Mouse (Mus musculus) spleen, adult 18-20 months (tissue): ENCODE data around the gene Klb.
"Not testable (repeated sequence)": the region's sequence is repeated elsewhere in the genome, so short reads cannot be mapped to it uniquely, and the experiment has no call there.

Experiments used
- DNase-seq, 2 experiments: peaks; one replicate each; pipeline ENCODE4 v3.0.0; 2022; ENCODE audit warnings: mixed read lengths in 2 of 2

Gene Klb

DNA sequence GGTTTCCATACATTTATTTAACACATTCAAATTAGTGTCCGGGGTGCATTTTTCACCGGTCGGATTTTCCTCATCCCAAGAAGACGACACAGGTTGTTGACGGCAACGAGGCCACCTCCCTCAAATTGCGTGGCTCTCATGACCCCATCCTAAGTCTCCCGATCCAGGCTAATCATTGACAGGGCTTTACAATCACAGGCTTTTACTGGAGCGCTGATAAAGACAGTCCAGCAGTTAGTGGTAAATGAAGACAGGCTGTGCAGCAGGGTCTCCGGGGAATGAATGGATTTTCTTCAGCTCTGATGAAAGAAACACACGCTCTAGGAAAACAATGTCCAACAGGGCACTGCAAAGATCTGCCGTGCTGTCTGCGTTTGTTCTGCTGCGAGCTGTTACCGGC lies at the start of gene Klb:
Gene Klb (plus strand): TSS at position 147 of the 400 bp plus-strand sequence.
- no peak for DNase-seq

DNA sequence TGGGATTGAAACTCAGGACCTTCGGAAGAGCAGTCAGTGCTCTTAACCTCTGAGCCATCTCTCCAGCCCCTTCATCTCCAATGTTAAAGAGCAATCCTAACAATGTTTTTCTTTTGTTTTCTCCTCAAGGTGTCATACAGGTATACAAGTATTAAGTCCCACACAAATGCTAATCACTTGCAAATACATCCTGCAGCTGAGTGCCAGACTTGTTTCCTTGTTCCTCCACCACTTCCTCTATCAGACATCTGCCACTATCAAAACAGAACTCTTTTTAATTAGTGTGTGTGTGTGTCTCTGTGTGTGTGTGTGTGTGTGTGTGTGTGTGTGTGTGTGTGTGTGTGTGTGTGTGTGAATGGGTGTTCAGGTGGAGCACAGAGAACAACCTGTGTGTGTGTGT lies 48.5 kb upstream of the Klb start:
- not testable (repeated sequence) for DNase-seq

DNA sequence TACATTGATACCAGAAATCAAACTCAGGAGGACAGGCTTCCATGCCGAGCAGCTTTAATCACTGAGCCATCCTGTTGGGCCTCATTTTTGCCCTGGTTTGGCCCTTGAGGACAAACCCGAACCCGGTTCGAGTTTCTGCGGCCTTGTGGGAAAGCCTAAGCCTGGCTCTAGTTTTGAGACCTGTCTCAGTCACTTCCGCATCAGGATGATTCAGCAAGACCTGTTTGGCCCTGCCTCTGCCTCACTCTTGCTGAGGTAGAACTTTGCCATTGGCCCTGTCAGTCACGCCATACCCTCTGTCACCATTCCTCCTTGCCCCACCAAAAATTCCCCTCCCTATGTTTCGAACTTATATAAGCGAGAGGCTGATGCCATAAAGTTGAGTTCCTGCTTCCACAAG lies 48.0 kb upstream of the Klb start:
- DNase-seq: no peak

DNA sequence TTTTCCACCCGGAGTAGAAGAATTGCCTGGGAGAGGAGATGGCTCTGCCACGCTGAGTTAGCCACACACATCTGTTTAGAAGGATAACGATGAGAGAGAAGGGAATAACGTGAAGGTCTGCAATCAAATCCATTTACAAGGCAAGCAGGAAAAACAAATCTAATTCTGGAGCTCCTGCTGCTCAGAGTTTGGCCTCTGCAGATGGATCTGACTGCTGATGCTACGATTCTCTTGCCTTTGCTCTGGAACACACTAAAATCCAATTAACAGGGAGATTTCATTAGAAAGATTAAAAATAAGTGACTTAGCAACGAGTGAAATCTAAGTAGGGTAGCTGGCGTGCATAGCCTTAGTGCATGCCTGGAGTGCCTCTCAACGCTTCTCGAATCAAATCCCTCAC lies 42.6 kb upstream of the Klb start:
- no peak for DNase-seq

DNA sequence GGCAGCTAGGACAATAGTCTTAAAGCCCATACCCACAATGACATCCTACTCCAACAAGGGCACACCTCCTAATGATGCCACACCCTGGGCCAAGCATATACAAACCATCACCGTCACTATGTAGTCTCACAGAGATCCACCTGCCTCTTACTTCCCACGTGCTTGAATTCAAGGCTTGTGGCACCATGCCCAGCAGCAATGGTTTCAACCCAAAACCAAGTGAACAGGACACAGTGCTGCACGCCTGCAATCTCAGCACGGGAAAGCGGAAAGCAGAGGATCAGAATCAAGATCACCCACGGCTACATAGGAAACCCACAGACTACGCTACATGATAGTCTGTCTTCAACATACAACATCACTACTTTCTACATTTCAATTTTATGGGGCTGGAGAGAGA lies 39.9 kb upstream of the Klb start:
- DNase-seq: no peak

DNA sequence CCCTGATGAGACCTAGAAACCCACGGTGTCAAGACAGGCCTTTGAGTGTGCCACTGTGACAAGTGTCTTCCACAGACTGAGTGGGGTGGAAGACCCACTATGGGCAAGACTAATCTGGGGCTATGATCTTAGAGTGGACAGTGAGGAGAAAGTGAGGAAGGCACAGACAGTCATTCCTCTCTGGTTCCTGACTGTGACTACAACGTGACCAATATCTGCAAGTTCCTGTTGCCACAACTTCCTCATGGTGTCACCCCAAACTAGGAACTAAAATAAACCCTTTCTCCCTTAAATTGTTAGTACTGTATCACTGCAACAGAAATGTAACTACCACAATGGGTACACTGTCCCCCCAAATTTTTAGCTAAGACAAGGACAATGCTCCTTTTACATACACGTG lies 39.2 kb upstream of the Klb start:
- DNase-seq: no peak

DNA sequence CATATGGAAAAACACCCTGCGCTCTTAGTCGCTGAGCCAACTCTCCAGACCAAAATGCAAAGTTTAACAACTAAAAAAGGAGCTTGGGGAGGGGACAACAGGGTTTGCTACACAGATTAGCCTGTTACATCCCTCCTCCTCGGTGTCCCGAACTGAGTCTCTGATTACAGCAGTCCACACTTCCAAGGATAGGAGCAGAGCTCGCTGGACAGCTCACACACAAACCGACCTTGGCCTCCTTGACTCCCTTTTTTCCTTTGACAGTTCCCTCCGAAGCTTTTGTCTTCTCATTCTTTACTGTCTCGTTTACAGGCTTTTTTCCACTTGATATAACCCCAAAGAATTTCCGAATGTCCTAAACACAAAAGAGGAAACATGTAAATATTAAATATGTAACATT lies 28.9 kb upstream of the Klb start:
- DNase-seq: no peak

DNA sequence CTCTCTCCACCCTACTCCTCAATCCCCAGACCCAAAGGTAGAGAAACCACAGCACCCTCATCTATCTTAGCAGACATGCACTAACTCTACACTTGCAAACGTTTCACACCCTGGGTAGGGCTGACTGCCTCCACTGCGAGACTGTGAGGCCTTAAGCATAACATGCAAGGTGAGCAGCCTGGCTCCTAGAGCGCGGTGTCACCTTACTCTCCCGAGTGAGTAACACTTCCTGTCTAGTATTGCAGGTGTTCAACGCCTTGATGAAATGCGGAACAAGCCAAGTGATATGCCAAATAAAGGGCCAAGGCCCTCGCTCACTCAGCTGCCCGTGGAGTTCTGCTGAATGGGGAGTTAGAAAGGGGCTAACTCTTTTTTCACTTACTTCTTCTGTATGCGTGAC lies 25.9 kb upstream of the Klb start:
- peak; percentile 44 to 52 for DNase-seq

DNA sequence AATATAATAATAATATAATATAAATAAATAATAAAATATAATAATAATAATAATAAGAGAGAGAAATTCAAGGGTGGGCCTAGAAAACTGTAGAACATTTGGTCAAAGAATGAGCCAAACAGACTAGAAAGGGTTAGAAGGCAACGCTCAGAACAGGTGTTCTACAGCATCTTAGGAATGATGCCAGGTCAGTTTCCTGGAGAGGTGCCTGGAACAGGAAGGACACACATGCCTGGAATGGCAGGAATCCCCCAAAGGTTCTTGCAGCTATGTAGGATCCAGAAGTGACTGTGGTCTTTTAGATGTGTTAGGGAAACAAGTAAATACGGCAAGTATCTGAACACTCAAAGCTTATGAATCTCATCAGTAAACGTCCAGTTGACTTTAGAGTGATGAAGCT lies 23.8 kb upstream of the Klb start:
- no peak for DNase-seq

DNA sequence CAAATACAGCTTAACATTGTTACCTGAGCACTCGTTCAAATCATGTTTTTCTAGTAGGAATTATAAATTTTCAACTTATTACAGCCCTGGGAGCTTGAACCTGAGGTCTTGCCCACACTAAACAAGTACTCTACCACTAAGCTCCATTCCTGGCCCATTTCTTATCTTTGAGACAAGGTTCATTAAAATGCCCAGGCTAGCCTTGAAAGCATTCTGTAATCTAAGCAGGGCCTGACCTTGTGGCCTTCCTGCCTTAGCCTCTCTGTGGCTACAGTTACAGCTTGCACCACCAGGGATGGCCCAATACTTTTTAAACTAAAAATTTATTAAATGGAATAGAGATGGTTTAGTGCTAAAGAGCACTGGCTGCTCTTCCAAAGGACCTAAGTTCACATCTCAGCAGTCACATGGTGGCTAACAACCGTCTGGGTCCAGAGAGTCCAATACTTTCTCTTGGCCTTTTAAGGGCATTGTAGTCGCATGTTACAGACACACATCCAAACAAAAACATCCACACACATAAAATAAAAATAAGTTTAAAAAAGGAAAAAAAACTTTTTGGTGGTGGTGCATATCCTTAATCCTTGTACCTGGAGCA lies 23.3 kb upstream of the Klb start:
- no peak for DNase-seq

DNA sequence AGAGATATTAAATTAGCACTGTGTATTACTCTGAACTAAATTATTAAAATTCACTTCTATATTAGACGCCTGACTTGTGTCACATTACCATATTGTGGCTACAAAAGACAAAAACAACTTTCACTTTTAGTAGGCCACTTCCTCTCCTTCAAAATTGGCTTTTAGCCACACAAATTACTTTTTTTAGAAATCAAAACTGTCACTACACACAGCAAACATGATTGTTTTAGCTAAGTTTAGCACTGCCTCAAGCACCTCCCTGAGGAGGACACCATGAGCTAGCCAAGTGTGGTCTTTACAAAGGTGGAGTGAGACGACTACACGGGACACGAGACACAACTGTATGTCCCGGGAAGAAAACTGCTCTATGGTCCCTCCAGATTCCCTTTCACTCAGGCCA lies 21.9 kb upstream of the Klb start:
- DNase-seq: peak in 1 of 2 experiments; percentile 31

DNA sequence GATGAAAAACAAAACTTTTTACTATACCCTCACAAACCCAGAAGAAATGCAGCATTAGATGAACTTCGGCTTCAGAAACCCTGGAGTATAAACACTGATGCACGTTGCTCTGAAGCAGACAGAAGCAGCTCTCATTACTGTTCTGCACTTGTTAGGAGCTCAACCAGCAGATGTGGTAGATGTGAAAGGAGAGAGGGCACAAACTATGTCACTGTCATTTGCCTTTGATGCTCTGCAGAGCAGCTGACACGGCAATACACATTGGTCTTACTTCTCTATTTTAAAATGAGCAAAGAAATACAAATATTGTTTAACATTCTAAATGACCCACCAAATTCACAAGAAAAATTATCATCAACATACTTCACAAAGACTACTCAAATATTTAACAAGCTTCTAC lies 18.1 kb upstream of the Klb start:
- DNase-seq: no peak

DNA sequence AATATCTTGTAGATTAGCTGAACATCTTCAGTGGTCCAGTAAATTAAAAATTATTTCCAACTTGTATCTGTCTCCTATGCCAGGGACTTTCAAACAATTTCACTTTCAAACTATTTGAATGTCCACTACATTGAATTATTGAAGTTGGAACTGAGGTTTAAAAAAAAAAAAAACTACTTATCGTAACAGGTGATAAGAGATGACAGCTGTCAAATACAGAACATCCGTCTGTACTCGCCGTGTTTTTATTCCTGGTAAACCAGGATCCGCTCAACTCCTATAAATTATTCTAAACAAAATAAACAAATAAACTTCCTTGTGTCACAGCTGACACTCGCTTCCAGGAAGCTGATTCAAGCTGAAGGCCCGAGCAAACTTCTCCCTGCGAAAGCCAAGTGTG lies 13.3 kb upstream of the Klb start:
- DNase-seq: no peak

DNA sequence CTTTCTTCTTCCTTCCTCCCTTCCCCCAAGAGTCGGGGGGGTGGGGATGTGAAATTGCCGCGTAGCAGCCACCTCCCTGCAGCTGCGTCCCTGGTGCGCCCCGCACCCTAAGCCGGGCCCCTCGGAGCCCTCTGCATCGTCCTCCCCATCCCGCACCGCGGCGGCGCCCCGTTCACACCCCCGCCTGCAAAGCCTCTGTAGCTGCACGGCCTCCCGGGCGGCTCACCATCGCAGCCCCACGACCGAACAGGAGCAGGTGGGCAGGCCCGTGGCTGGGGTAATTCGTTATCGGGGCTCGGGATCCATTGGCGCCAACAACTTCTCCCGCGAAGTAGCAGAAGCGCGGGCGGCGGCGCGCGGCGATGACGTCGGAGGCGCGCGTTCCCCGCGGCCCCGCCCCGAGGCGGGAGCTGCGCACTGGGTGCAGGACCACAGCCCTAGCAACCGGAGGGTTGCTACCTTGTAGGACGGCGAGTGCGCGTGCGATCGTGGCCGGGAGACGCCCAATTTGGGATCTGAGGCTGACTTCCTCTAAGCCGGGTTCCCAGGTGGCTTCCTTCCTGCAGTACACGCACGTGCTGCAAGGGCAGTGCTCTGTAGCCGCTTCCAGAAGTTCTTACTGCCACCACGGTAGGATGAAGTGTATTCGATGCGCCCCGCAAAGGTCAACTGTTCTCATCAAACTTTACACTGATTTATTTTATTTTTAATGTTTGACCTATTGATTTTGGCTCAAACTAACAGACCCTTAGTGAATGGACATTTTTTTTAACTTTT lies 12.6 kb upstream of the Klb start, which contains the start of gene Rfc1:
Gene Rfc1 (minus strand): TSS at position 373 of the 777 bp plus-strand sequence.
- DNase-seq: peak; percentile 79 to 85

DNA sequence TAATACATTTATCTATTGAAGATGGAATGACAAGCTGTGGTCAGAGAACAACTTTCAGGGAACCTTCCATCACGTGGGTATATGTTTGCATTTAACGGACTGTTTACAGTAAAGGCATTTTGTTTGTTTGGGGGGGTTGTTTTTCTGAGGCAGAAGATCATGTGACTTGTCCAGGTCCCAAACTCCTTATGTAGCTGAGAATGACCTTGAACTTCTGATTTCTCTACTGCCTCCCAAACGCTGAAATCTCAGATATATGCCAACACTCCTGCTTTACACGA lies 12.1 kb upstream of the Klb start:
- DNase-seq: no peak

DNA sequence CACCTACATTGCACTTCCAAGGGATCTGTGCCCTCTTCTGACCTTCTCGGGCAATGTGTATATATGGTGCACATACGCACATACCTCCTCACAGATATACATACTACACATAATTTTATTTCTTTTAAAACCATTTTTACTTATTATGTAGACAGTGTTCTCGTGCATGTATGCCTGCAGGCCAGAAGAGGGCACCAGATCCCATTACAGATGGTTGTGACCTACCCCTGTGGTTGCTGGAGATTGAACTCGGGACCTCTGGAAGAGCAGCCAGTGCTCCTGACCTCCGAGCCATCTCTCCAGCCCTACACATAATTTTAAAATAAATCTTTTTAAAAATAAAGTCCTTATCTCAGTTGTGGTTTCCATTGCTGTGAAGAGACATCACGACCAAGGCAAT lies 9.7 kb upstream of the Klb start:
- no peak for DNase-seq

DNA sequence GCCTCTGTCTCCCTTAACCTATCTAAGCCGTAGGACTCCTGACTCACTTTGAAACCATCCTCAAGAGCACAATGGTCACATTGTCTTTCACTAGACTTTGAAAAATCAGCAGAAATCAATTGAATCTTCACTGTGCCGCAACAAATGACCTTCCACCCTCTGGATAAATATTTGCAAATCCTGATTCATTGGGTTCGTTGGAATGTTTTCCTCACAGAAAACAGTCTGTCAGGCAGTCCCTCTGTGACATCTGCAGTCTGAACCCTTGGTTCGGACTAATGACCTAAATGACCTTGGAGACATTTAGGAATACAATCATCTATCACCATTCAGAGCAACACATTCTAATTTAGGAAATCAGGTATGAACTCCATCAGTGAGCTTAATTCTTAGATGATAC lies 7.9 kb upstream of the Klb start:
- DNase-seq: no peak

DNA sequence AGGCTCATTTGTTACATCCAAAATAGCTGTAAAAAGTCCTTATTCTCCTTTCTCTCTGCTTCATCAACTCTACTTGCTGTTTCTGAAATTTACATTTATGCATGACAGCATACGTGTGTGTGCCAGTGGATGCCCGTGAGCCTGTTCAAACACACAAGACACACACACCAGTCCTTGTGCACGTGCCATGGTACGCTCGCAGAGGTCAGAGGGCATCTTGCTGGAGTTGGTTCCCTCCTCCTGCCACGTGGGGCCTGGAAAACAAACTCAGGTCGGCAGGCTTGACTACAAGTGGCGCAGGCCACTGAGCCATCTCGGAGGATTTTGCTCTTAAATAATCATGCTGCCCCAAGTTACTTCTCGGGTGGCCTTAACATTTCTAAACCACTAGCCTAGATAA lies 2.4 kb downstream of the Klb start:
- no peak for DNase-seq

DNA sequence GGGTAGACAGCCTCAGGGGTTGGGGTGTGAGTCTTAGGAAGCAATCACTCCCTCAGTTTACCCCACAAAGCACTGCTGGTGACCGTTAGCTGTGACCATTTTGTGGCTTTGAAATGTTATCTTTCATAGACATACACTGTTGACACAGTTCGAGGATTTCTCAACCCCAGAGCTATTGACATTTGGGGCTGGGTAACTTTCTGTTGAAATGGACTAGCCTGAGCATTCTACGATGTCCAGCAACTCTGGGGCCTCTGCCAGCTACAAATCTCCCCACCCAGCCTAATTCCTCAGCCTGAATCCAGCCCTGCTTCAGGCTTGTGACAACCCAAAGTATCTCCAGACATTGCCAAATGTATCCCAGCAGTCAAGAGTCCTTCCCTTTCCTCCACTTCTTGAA lies 6.0 kb downstream of the Klb start:
- DNase-seq: no peak

DNA sequence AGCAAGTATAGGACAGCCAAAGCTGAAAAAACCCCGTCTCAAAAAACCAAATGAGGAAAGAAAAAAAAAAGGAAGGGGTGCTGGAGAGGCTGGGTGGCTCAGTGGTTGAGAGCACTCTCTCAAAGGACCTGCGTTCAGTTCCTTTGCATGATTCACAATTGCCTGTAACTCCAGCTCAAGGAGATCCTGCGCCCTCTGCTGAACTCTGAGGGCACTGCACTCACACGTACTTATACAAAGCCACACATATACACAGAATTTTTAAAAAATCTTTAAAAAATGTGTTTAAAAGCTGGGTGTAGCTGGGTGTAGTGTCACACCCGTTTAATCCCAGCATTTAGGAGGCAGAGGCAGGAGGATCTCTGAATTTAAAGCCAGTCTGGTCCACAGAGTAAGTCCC lies 6.9 kb downstream of the Klb start:
- no peak for DNase-seq

DNA sequence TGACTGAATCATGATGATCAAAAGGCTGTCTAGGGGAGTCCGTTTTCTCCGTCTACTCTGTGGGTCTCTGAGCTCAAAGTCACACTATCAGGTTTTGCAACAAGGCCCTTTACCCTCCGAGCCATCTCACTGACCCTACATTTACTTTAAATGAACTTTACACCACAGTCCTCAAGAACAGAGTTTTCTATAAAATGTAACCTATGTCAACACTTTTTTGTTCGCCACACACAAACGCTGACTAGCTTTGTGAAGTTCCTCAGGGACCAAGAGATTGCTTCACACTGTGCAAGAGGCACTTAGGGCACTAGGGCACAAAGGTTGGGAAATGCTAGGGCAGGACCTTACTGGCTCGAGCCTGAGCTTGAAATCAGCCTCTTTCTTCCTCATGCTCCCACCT lies 8.7 kb downstream of the Klb start:
- no peak for DNase-seq

DNA sequence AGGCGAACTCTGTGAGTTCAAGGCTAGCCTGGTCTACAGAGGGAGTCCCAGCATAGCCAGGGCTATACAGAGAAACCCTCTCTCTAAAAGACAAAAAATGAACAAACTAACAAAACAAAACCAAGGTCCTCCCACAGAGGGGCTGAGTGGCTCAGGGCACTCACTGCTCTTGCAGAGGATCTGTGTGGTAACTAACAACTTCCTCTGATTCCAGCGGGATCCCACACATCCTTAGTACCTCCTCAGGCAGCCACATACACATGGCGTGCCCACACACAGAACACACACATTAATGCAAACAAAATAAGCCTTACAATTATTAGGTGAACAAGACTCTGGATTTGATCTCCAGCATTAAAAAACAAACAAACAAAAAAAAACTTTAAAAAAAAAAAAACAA lies 9.7 kb downstream of the Klb start:
- DNase-seq: no peak

DNA sequence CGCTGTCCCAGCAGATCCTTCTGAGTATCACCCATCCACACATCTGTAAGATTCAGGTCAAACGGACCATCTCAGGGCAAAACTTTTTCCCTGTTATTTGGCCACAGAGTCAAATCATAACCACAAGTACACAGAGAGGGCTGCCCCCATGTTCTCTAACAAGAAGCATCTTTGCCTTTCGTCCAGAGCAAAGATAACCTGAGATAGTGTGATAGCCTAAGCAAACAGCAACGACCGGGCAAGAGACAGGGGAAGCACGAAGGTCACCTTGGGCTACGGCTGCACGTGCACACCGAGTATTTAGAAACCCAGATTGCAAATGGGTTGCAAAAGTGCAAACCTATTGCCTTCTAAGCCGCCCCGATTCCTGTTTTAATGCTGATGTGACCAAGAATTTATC lies 19.7 kb downstream of the Klb start:
- DNase-seq: no peak

DNA sequence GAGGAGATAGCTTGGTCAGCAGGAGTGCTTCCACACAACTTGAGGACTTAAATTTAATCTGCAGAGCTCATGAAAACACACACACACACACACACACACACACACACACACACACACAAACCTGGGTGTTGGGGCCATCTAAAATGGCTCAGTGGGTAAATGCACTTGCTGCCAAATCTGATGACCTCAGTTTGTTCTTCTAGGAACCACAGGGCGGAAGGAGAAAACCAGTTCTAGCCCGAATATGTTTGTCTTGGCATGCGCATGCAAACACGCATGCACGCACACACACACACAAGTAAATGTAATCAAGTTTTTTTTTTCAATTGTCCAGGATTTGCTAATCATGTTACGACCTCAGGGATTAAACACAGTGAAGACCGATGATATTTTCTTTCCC lies 23.4 kb downstream of the Klb start:
- DNase-seq: no peak

DNA sequence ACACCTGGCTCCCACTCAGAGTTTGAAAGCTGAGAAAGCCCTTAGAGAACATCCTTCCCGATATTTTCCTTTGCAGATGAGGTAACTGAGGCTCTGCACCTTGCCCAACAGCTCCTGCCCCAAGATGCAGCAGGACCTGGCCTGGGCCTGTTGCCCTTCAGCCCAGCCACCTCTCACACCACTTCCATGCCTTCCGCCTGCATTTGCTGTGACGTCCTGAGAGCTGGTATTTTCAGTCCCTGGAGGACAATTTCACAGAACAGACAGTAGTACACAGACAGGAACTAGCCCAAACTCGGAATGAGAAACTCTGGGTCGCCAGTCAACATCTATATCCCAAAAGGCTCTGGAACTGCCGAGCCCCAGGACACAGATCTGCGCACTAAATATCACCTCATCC lies 26.6 kb downstream of the Klb start:
- no peak for DNase-seq
